Mouse (Mus musculus): ENCODE measurements around the gene Atad2b. TPM values are rescaled to one million over a fixed set of nuclear protein-coding genes. Genes with fewer than 3 reads are reported as not detected.

Gene Atad2b
- total and polyA plus RNA-seq, 3 experiments: 6.9 to 10.3 (median 7.3) TPM

GRCm38 (mm10) chr12:4879048-4879447, 38.1 kb upstream of the Atad2b start:
- dilution Hi-C loops (cut with MboI; ENCODE audit: extremely low pct_ligation_motif_present, extremely low pct_unique_long_range_greater_than_20kb, low sequenced_read_pairs): no loop called here
- Histone ChIP-seq H3K27ac (ENCODE audit: insufficient read depth, low read depth) (no peak overlapping the region), H3K4me3 (replicated peaks in 1 of 3; ENCODE audit: low read depth in 2 of 3, low read length in 2 of 3, poor library complexity in 1 of 3) (no peak overlapping the region), H3K27me3 (replicated peaks) (no peaks in the 10 kb centered on the region), H3K79me2 (replicated peaks; ENCODE audit: control insufficient read depth, extremely low read depth, insufficient read depth, poor library complexity, severe bottlenecking) (no peaks in the 10 kb centered on the region), H3K9ac (ENCODE audit: insufficient read depth, low read depth) (no peak overlapping the region), H3K4me1 (ENCODE audit: control insufficient read depth in 1 of 2, insufficient read depth in 2 of 2) (peaks cover 0 to under 1% of the 10 kb centered on the region in 2 experiments; a peak in 1 of 4 replicates), H3K9me3 (replicated peaks; ENCODE audit: low read length) (no peaks in the 10 kb centered on the region), H3K4me2 (ENCODE audit: insufficient read depth, low read depth, poor library complexity, severe bottlenecking) (no peak overlapping the region), H3K36me3 (replicated peaks in 1 of 2; ENCODE audit: control insufficient read depth in 1 of 2, insufficient read depth in 1 of 2, low read length in 1 of 2) (peaks cover 15 to 37% of the 10 kb centered on the region in 2 experiments)
- TF ChIP-seq PAX5 (IDR thresholded peaks at IDR 0.05; ENCODE audit: low read length): no peak
- TF ChIP-seq USF2 (conservative IDR thresholded peaks at IDR 0.05; ENCODE audit: low read depth, low read length): no peak
- TF ChIP-seq CTCF (conservative IDR thresholded peaks at IDR 0.05 in 1 of 2, IDR thresholded peaks at IDR 0.05 in 1 of 2; ENCODE audit: low read depth in 2 of 2, low read length in 2 of 2): peak; percentile 6 to 33; a peak in 2 of 4 replicates
- TF ChIP-seq MAX (IDR thresholded peaks at IDR 0.05; ENCODE audit: low read length): no peak
- no peak for TF ChIP-seq ZKSCAN1 (IDR thresholded peaks at IDR 0.05; ENCODE audit: borderline replicate concordance, low read depth, low read length)
- TF ChIP-seq RAD21 (IDR thresholded peaks at IDR 0.05; ENCODE audit: low read depth, low read length): peak; percentile 4
- TF ChIP-seq SMC3 (IDR thresholded peaks at IDR 0.05; ENCODE audit: low read depth, low read length): peak; percentile 25
- TF ChIP-seq UBTF (IDR thresholded peaks at IDR 0.05; ENCODE audit: low read depth, low read length): no peak
- DNase-seq (ENCODE audit: extremely low read depth): no peak
- in situ Hi-C loops (cut with MboI; ENCODE audit: low pct_ligation_motif_present, low pct_unique_long_range_greater_than_20kb, low sequenced_read_pairs): no loop called here

- H3K9ac ChIP-seq (ENCODE audit: insufficient read depth, low read depth): no peak overlapping the region
- H3K9me3 ChIP-seq (replicated peaks; ENCODE audit: low read length): no peaks in the 10 kb centered on the region
- H3K27ac ChIP-seq (ENCODE audit: insufficient read depth, low read depth): no peak overlapping the region
- no peak overlapping the region for H3K4me3 ChIP-seq (replicated peaks in 1 of 3; ENCODE audit: low read depth in 2 of 3, low read length in 2 of 3, poor library complexity in 1 of 3)
- no peak for DNase-seq (ENCODE audit: extremely low read depth)
- in situ Hi-C loops (cut with MboI; ENCODE audit: low pct_ligation_motif_present, low pct_unique_long_range_greater_than_20kb, low sequenced_read_pairs): no loop called here
- no peaks in the 10 kb centered on the region for H3K79me2 ChIP-seq (replicated peaks; ENCODE audit: control insufficient read depth, extremely low read depth, insufficient read depth, poor library complexity, severe bottlenecking)
- H3K27me3 ChIP-seq (replicated peaks): no peaks in the 10 kb centered on the region
- no peaks in the 10 kb centered on the region; a peak in 1 of 4 replicates for H3K4me1 ChIP-seq (ENCODE audit: control insufficient read depth in 1 of 2, insufficient read depth in 2 of 2)
- H3K36me3 ChIP-seq (replicated peaks in 1 of 2; ENCODE audit: control insufficient read depth in 1 of 2, insufficient read depth in 1 of 2, low read length in 1 of 2): peaks cover 17 to 51% of the 10 kb centered on the region in 2 experiments
- dilution Hi-C loops (cut with MboI; ENCODE audit: extremely low pct_ligation_motif_present, extremely low pct_unique_long_range_greater_than_20kb, low sequenced_read_pairs): no loop called here
- no peak overlapping the region for H3K4me2 ChIP-seq (ENCODE audit: insufficient read depth, low read depth, poor library complexity, severe bottlenecking)
- no peak for TF ChIP-seq ELF1 (IDR thresholded peaks at IDR 0.05; ENCODE audit: low read depth, low read length)
- TF ChIP-seq USF2 (conservative IDR thresholded peaks at IDR 0.05; ENCODE audit: low read depth, low read length): no peak
- TF ChIP-seq MAZ (IDR thresholded peaks at IDR 0.05; ENCODE audit: low read depth, low read length): no peak
- TF ChIP-seq ZNF384 (IDR thresholded peaks at IDR 0.05; ENCODE audit: low read depth, low read length): no peak
- no peak for TF ChIP-seq NRF1 (IDR thresholded peaks at IDR 0.05; ENCODE audit: low read depth, low read length)
Observed at GRCm38 (mm10) chr12:4882086-4882485, 35.1 kb upstream of the Atad2b start.

- Histone ChIP-seq H3K27me3 (replicated peaks) (no peaks in the 10 kb centered on the region), H3K9ac (ENCODE audit: insufficient read depth, low read depth) (no peak overlapping the region), H3K4me1 (ENCODE audit: control insufficient read depth in 1 of 2, insufficient read depth in 2 of 2) (no peaks in the 10 kb centered on the region; a peak in 1 of 4 replicates), H3K9me3 (replicated peaks; ENCODE audit: low read length) (no peaks in the 10 kb centered on the region), H3K79me2 (replicated peaks; ENCODE audit: control insufficient read depth, extremely low read depth, insufficient read depth, poor library complexity, severe bottlenecking) (no peaks in the 10 kb centered on the region), H3K27ac (ENCODE audit: insufficient read depth, low read depth) (no peak overlapping the region), H3K4me3 (replicated peaks in 1 of 3; ENCODE audit: low read depth in 2 of 3, low read length in 2 of 3, poor library complexity in 1 of 3) (no peak overlapping the region), H3K4me2 (ENCODE audit: insufficient read depth, low read depth, poor library complexity, severe bottlenecking) (no peak overlapping the region), H3K36me3 (replicated peaks in 1 of 2; ENCODE audit: control insufficient read depth in 1 of 2, insufficient read depth in 1 of 2, low read length in 1 of 2) (peaks cover 14 to 50% of the 10 kb centered on the region in 2 experiments)
- TF ChIP-seq MAX (IDR thresholded peaks at IDR 0.05; ENCODE audit: low read length) (no peak), CHD1 (IDR thresholded peaks at IDR 0.05; ENCODE audit: low read depth, low read length) (no peak), JUND (conservative IDR thresholded peaks at IDR 0.05; ENCODE audit: low read depth, low read length) (no peak), EP300 (IDR thresholded peaks at IDR 0.05; ENCODE audit: low read length) (no peak), POLR2AphosphoS2 (IDR thresholded peaks at IDR 0.05; ENCODE audit: low read depth, low read length) (no peak), KAT2A (IDR thresholded peaks at IDR 0.05; ENCODE audit: insufficient replicate concordance, low read length) (no peak), USF2 (conservative IDR thresholded peaks at IDR 0.05; ENCODE audit: low read depth, low read length) (no peak), RCOR1 (conservative IDR thresholded peaks at IDR 0.05; ENCODE audit: low read depth, low read length) (no peak), HCFC1 (IDR thresholded peaks at IDR 0.05; ENCODE audit: low read depth, low read length) (no peak), MXI1 (IDR thresholded peaks at IDR 0.05; ENCODE audit: low read depth, low read length) (no peak), SIN3A (IDR thresholded peaks at IDR 0.05; ENCODE audit: low read length) (no peak), USF1 (IDR thresholded peaks at IDR 0.05; ENCODE audit: low read depth, low read length) (no peak), SMC3 (IDR thresholded peaks at IDR 0.05; ENCODE audit: low read depth, low read length) (no peak), CTCF (conservative IDR thresholded peaks at IDR 0.05 in 1 of 2, IDR thresholded peaks at IDR 0.05 in 1 of 2; ENCODE audit: low read depth in 2 of 2, low read length in 2 of 2) (no peak), MAFK (IDR thresholded peaks at IDR 0.05; ENCODE audit: insufficient replicate concordance, low read length) (no peak), PAX5 (IDR thresholded peaks at IDR 0.05; ENCODE audit: low read length) (no peak), ZMIZ1 (IDR thresholded peaks at IDR 0.05; ENCODE audit: low read depth, low read length) (no peak), MYC (IDR thresholded peaks at IDR 0.05; ENCODE audit: low read depth, low read length) (no peak), TCF12 (IDR thresholded peaks at IDR 0.05; ENCODE audit: low read depth, low read length) (no peak), UBTF (IDR thresholded peaks at IDR 0.05; ENCODE audit: low read depth, low read length) (no peak)
- dilution Hi-C loops (cut with MboI; ENCODE audit: extremely low pct_ligation_motif_present, extremely low pct_unique_long_range_greater_than_20kb, low sequenced_read_pairs) (no loop called here), in situ Hi-C loops (cut with MboI; ENCODE audit: low pct_ligation_motif_present, low pct_unique_long_range_greater_than_20kb, low sequenced_read_pairs) (no loop called here)
- DNase-seq (ENCODE audit: extremely low read depth): no peak
Observed at GRCm38 (mm10) chr12:4885062-4885461, 32.1 kb upstream of the Atad2b start.
